Mouse (Mus musculus): ENCODE results near the gene Focad. TPM values are rescaled to one million over a fixed set of nuclear protein-coding genes. Genes with fewer than 3 reads are reported as not detected.

The Focad gene
- total RNA-seq, 1 experiment from 2014 or later, result 12.9 TPM

DNA sequence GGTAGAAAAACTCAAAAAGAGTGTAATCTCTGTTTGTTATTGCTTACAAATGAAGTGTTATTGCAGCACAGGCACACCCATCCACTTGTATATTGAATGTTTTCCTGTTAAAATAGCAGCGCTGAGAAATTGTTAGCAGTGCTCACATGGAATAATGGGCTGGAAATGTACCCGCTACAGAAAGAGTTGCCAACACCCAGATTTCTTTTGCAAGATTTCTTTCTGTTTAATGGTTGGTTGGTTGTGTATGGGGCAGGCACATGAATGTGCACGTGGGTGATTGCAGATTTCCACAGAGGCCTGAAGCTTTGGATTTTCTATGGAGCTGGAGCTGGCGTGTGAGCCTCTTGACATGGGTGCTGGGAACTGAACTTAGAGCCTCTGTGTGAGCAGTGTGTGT lies 151.1 kb downstream of the Focad start:
- ATAC-seq (replicated peaks in 1 of 2; ENCODE audit: insufficient read depth in 1 of 2, low FRiP score in 2 of 2, low TSS enrichment in 1 of 2, low read depth in 1 of 2, poor library complexity in 2 of 2, severe bottlenecking in 2 of 2), result no peak

DNA sequence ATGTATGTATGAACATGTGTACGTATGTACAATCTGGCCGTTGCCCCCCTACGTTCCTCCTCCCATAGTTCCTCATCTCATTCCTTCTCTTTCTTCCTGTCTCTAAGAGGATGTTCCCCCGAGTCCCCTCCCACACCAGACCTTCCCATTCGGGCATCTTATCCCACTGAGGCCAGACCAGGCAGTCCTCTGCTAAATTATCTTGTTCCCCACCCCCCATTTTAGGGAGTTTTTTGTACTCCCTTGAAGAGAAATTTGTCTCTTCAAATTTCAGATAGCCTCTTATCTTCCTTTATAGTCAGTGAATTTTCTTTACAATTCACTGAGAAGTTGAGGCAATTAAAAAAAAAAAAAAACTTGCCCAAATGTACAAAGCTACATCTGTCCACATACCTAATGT lies 166.9 kb downstream of the Focad start:
- ATAC-seq (replicated peaks in 1 of 2; ENCODE audit: insufficient read depth in 1 of 2, low FRiP score in 2 of 2, low TSS enrichment in 1 of 2, low read depth in 1 of 2, poor library complexity in 2 of 2, severe bottlenecking in 2 of 2), result no peak

DNA sequence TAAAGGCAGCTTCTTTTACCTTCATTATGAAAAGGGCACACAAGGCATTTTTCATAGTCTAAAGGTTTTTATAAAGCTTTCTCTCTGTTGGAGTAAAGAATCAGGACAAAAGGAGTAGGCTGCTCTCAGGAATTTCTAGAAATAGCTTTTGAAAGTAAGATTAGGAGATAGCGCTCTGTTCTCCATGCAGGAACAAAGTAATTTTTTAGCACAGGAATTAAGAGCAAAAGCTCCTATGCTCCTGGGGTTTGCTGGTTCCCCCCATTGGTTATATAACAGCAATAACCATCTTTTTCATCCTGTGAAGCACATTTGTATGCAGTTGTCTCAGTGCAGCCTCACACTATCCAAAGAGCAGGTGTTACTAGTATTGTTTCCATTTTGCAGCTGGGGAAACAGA lies 170.1 kb downstream of the Focad start:
- no peak for ATAC-seq (replicated peaks in 1 of 2; ENCODE audit: insufficient read depth in 1 of 2, low FRiP score in 2 of 2, low TSS enrichment in 1 of 2, low read depth in 1 of 2, poor library complexity in 2 of 2, severe bottlenecking in 2 of 2)

DNA sequence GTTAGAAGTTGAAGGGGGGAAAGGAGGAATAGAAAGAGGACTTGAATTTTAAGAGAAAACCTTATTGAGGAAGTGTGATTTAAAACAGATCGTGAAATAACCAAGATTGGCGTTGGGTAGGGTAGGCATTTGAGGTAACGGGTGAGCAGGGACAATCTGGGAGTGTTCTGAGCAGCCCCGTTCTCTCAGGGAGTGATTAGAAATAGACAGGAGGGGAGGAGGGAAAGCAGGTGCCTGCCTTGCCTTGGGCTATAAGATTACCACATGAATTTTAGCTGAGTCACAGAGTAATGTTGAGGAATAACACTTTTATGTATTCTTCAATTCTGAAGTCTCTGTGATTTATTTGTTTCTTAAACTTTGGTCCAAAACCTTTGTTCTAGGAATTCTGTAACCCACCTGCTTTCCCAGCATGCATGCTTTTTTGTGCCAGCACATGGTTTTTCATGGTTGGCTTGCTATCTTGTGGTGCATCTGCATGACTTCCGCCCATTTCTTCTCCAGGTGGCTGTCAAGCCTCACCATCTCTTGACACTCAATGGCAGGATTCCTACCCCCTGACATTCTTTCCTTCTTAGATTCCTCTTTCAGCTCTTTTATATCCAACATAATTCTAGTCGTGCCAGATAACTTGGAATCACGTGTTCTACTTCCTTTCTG lies 176.1 kb downstream of the Focad start:
- no peak for ATAC-seq (replicated peaks in 1 of 2; ENCODE audit: insufficient read depth in 1 of 2, low FRiP score in 2 of 2, low TSS enrichment in 1 of 2, low read depth in 1 of 2, poor library complexity in 2 of 2, severe bottlenecking in 2 of 2)

DNA sequence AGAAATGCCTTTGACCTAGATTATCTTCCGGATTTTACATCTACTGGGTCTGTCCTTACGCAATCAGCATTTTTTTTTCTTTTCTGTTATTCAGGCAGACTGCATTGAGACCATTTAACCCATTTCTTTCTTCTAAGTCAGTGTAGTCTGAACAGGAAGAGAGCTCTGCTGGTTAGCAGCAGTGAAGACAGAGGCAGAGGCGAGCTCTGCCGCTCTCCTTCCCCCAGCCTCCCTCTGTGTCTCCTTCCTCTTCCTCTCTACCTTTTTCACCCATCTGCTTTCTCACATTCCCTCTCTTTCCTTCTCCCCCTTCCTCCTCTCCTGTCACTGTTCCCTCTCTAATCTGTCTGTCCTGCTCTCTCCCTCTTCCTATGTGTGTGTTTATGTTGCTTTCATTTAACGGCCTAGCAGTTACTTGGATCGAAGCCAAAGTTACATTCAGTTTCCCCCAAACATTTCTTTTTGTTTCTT lies 181.2 kb downstream of the Focad start:
- ATAC-seq (replicated peaks in 1 of 2; ENCODE audit: insufficient read depth in 1 of 2, low FRiP score in 2 of 2, low TSS enrichment in 1 of 2, low read depth in 1 of 2, poor library complexity in 2 of 2, severe bottlenecking in 2 of 2), result peak; percentile 84 to 89

DNA sequence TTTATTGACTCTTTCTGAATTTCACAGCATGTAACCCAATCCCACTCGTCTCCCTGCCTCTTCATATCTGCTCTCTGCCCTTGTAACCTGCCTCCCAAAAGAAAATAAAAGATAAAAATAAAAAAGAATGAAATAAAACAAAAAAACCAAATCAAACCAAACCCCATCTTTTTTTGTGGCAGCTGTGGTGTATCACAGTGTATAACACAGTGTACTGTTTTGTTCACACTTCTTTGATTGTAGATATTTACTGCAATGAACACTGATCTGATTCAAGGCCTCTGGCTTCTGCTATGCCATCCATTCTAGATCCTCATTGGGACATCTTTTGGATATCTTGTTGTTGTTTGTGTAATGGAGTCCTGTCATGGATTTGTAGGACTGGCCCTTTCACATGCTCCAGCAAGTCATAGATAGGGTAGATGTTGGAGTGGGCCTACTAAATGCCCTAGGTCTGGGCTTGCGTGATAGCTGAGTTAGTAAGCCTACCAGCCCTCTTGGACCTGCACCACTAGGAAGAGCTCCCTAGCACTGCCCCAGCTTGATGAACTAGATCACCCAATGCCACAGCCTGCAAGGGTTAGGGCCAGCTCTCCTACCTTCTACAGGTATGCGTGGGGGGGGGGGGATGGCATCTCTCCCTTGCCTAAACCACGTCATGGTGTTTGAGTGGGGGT lies 181.8 kb downstream of the Focad start:
- no peak for ATAC-seq (replicated peaks in 1 of 2; ENCODE audit: insufficient read depth in 1 of 2, low FRiP score in 2 of 2, low TSS enrichment in 1 of 2, low read depth in 1 of 2, poor library complexity in 2 of 2, severe bottlenecking in 2 of 2)

DNA sequence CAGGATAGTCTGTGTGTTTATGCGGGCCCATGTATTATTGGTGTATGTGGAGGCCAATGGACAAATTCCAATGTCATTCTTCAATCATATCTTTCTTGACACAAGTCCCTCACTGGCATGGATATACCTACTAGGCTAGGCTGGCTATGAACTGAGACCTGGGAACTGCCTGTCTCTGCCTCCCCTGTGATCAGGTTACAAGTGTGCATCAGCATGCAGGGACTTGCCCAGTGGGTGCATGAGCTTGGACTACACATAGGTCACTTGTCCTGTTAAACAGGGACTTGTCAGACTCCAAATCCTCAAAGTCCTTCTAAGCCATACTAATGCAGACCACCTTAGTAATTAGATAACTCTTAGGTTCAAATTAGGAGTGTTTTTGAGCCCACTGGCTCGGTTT lies 184.1 kb downstream of the Focad start:
- no peak for ATAC-seq (replicated peaks in 1 of 2; ENCODE audit: insufficient read depth in 1 of 2, low FRiP score in 2 of 2, low TSS enrichment in 1 of 2, low read depth in 1 of 2, poor library complexity in 2 of 2, severe bottlenecking in 2 of 2)

DNA sequence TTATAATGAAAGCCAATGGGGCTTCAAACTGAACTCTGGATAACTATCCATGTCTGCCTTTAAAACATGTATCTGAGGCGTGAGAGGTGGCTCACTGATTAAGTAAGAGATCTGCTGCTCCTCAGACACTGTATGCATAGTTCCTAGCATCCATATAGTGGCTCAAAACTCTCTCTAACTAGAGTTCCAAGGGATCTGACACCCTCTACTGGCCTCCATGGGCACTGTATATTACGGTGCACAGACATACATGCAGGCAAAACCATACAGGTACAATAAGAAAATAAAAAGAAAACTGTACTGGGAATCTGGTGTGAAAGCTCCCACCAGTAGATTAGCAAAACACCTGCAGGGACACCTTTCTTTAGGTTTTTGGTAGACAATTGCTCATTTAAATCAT lies 186.1 kb downstream of the Focad start:
- ATAC-seq (replicated peaks in 1 of 2; ENCODE audit: insufficient read depth in 1 of 2, low FRiP score in 2 of 2, low TSS enrichment in 1 of 2, low read depth in 1 of 2, poor library complexity in 2 of 2, severe bottlenecking in 2 of 2), result no peak

DNA sequence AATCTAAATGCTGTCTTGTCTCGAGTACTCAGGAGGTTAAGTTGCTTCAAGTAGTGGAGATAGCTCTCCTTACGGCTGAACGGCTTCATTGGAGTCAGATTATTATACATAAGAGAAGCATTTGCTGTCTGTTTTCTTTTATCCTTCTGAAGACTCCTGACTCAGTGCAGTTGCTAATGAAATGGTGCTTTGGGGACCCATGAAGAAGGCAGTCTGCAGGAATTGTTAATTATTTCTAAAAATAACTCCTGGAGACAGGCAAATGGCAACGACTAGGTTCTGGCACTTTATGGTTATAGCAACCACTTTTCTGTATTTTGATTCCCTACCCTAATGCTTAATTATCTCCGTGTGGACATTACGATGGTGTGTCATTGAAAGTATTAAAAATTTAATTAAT lies 201.1 kb downstream of the Focad start:
- no peak for ATAC-seq (replicated peaks in 1 of 2; ENCODE audit: insufficient read depth in 1 of 2, low FRiP score in 2 of 2, low TSS enrichment in 1 of 2, low read depth in 1 of 2, poor library complexity in 2 of 2, severe bottlenecking in 2 of 2)

DNA sequence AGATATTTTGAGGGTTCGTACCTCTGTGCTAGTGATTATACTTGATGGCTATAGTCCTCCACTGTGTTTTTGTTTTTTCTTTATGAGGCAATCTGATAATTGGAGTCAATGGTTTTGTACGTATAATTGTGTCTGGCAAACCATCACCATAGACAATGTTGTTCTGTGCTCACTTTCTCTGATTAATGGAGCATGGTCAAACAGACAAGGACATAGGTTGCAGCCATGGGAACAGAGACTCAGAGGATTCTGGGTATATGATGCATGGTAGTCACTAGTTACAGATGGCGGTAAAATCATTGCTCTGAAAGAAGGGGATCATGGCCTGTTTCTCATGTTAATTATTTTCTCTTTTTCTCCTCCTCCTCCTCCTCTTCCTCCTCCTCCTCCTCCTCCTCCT lies 205.1 kb downstream of the Focad start:
- no peak for ATAC-seq (replicated peaks in 1 of 2; ENCODE audit: insufficient read depth in 1 of 2, low FRiP score in 2 of 2, low TSS enrichment in 1 of 2, low read depth in 1 of 2, poor library complexity in 2 of 2, severe bottlenecking in 2 of 2)

DNA sequence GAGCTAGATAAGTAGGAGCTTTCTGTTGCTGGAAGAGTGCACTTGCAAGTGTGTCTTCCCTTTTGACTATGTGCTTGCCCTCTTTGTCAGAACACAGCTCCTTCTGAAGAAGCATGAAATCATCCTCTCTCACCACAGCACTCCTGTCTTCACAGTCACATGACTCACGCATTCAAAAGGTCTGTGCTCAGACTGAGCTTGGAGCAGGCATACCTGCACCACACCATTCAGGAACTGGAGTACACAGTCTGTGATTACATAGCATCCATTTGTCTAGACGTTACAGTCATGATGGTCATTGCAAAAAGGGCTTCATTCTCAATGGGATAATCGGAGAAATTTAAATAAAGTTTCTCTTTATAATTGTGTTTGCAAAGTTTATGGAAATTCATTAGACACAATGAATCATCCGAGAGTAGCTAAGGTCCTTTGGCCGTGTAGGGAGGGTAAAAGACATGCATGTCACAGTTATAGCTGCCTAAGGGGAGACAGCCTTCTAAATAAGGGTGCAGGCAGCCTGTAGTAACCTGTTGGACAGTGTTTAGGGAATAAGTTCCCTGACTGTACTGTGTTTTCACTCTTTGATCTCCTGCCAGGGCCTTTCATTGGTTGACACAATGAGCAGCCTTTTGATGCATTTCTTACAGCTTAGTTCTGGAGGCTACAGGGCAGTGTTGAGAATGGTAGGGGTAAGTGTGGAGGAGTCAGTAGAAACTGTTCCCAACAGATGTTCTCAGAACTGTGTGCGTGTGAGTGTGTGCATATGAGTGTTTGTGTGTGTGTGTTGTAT lies 206.6 kb downstream of the Focad start:
- ATAC-seq (replicated peaks in 1 of 2; ENCODE audit: insufficient read depth in 1 of 2, low FRiP score in 2 of 2, low TSS enrichment in 1 of 2, low read depth in 1 of 2, poor library complexity in 2 of 2, severe bottlenecking in 2 of 2), result no peak

DNA sequence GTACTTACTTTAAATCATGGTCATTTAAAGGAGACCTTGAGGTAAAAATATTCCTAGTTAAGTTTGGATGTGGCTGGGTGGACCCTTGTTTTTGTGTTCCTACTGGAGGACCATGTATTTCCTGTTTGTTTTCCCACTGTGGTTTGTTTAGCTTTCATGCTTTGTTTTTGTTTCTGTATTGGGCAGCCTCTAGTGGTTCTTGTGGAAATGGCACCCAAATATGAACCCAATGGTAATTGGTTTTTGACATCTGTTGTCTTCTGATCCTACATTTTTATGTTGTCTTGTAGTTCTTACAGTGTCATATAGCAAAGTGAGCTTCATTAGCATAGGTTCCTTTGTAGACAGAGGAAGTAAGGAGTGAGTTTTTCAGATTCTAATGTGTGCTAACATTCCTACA lies 207.9 kb downstream of the Focad start:
- ATAC-seq (replicated peaks in 1 of 2; ENCODE audit: insufficient read depth in 1 of 2, low FRiP score in 2 of 2, low TSS enrichment in 1 of 2, low read depth in 1 of 2, poor library complexity in 2 of 2, severe bottlenecking in 2 of 2), result no peak

DNA sequence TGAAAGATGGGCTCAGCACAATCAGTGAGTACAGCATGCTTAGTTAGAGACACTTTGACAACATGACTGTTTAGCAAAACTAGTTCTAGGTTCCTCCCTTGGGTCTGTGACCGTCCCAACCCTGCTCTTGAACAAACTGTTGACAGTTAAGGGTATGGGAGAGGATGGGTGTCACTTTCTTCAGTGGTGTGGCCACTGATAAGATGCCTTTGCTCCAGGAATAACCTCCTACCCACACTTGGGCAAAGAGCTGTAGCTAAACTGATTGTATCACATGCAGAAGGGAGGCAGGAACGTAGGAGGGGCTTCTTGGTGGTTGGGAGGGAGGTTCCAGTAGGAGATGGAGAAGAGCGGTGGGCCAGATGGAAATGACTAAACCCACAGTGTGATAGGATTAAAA lies 213.3 kb downstream of the Focad start:
- no peak for ATAC-seq (replicated peaks in 1 of 2; ENCODE audit: insufficient read depth in 1 of 2, low FRiP score in 2 of 2, low TSS enrichment in 1 of 2, low read depth in 1 of 2, poor library complexity in 2 of 2, severe bottlenecking in 2 of 2)

DNA sequence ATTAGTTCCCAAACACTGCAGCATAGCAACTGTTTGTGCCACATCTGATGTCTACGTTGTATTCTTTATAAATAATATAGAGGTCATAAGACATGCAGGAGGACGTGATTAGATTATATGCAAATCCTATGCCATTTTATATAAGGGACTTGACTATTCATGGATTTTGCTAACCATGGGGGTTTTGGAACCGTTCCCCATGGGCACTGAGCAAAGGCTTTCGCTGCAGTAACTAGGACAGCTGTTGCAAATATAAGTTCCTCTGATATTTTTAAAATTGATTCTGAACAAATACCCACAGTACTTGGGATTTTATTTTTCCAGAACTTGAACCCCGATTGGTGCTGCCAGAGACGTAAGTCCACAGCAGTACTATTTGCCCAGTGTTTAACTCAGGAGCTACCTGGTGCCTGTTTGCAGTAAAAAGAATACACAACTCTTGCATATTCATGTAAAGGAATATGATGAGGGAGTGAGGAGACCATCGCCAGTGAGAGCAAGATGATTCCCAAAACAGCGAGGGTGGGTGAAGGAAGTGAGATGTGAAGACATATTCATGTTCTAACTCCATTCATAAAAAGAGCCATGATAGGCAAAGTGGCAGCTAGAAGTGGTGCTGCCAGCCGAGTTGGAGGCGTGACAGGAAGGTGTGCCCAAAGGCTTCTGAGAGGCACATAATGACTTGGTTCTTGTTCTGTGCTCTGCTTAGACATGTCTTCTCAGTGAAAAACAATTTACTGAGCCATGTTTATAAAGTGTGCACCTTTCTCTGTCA lies 214.1 kb downstream of the Focad start:
- no peak for ATAC-seq (replicated peaks in 1 of 2; ENCODE audit: insufficient read depth in 1 of 2, low FRiP score in 2 of 2, low TSS enrichment in 1 of 2, low read depth in 1 of 2, poor library complexity in 2 of 2, severe bottlenecking in 2 of 2)

DNA sequence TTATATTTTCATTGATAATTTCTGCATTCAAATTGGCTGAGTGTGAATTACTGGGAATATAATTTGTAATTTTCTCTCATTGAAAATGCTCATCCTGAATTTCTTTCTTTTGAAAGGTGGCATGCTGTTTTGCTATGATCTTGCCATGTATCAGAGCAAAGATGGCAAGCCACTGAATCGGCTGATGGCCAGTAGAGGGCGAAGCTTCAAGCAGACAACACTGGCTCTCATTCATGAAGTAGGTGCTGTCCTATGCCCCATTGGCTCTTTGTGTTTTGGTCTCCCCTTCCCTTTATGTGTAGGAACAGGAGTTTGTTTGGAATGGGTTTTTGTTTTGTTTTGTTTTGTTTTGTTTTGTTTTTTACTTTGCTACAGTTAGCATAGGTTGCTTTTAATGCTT lies 215.2 kb downstream of the Focad start:
- 0 out of 4 replicates have a peak, but pooled peaks of 1 of the 2 experiments have one; percentile 42 for ATAC-seq (replicated peaks in 1 of 2; ENCODE audit: insufficient read depth in 1 of 2, low FRiP score in 2 of 2, low TSS enrichment in 1 of 2, low read depth in 1 of 2, poor library complexity in 2 of 2, severe bottlenecking in 2 of 2)

DNA sequence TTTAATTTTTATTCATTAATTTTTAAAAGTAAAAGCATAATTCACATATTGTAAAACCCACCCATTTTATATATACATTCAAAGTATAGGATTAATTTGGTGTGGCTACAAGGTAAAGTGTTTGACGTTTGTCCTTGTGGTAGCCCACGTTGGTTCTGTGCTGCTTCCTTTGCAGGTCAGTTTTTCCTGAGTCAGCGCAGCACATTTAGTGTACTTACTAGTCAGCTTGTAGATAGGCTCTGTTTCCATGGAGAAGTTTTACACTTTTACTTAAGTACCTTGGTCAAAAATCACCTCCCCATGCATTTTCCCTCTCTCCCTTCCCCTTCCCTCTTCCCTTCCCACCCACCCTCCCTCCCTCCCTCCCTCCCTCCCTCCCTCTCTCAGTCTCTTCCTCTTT lies 220.5 kb downstream of the Focad start:
- peak in 1 of 2 experiments; percentile 46; a peak in 1 of 4 replicates for ATAC-seq (replicated peaks in 1 of 2; ENCODE audit: insufficient read depth in 1 of 2, low FRiP score in 2 of 2, low TSS enrichment in 1 of 2, low read depth in 1 of 2, poor library complexity in 2 of 2, severe bottlenecking in 2 of 2)

DNA sequence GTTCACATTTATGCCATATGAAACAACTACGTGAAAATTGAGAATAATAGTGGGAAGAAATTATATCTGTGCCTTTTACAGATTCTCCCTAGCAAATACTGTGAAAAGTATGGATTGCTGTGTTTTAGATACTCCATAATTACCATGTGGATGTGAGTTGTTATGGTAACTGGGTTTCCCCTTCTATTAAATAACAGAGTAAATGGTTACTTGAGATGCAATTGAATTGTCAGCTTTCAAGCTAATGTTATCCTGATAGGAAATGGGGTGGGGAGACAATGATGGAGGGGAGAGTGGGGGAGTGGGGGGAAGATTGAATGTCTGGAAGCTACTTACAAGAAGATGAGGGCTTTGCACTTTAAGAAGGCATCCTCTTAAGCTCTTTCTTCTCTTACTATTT lies 225.6 kb downstream of the Focad start:
- ATAC-seq (replicated peaks in 1 of 2; ENCODE audit: insufficient read depth in 1 of 2, low FRiP score in 2 of 2, low TSS enrichment in 1 of 2, low read depth in 1 of 2, poor library complexity in 2 of 2, severe bottlenecking in 2 of 2), result no peak

DNA sequence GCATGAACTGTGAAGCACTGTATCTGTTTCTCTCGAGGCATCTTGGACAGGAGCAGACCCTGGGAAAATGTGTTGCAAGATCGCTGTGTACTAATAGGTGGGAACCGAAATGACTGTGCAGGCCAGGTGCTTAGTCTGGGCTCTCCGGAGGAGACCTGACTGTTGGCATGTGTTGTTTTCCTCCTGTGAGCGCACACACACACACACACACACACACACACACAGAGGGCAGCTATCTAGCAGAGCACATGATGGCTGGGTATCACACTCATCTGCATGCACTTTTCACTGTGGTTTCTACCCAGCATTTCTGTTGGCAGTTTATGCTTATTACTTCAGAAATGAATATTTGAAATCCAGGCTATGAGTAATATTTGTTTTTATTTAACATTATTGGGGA lies 231.0 kb downstream of the Focad start:
- no peak for ATAC-seq (replicated peaks in 1 of 2; ENCODE audit: insufficient read depth in 1 of 2, low FRiP score in 2 of 2, low TSS enrichment in 1 of 2, low read depth in 1 of 2, poor library complexity in 2 of 2, severe bottlenecking in 2 of 2)

Measured in hematopoietic stem cell, adult 5-6 weeks (primary cell).